Mouse (Mus musculus): ENCODE measurements around the gene Neurl1a.

GRCm38 (mm10) chr19:47261196-47261595 is 82.6 kb downstream of the Neurl1a start:
- TF ChIP-seq EP300 (IDR thresholded peaks at IDR 0.05) (no peak), CTCF (IDR thresholded peaks at IDR 0.05) (no peak)

Data from lung, postnatal 0 days (tissue).